Mouse (Mus musculus): Measurements from ENCODE around the gene Actn4.

- TF ChIP-seq MAFK (IDR thresholded peaks at IDR 0.05; ENCODE audit: insufficient read depth, low read depth, low read length) (no peak), CHD2 (IDR thresholded peaks at IDR 0.05; ENCODE audit: low read depth, low read length) (no peak)
Observed at GRCm38 (mm10) chr7:28977556-28977955, 15.4 kb upstream of the Actn4 start.
